Mouse (Mus musculus) stomach, postnatal 0 days (tissue): ENCODE results near the gene Ntf3. TPM values are rescaled to one million over a fixed set of nuclear protein-coding genes. Genes with fewer than 3 reads are reported as not detected.

ENCODE experiments used
- ATAC-seq: fragments of 200-750 bp; cut with Nextera tagmentation; 2 replicates; pipeline ENCODE4 v1.8.0; 2017; ENCODE audit not compliant: low FRiP score, low TSS enrichment
- DNase-seq: peaks from one replicate; pipeline ENCODE4 v3.0.0-alpha.2; 2016; ENCODE audit warnings: low spot score
- H3K27ac ChIP-seq: fragments of 300-500 bp; sonication (generic); replicated peaks from 2 replicates; pipeline ENCODE4 v1.5.1; 2014; ENCODE audit warnings: mild to moderate bottlenecking, control low read depth
- H3K27me3 ChIP-seq: fragments of 300-500 bp; sonication (generic); 2 replicates; pipeline ENCODE4 v1.6.1; 2014; ENCODE audit warnings: low read length; ENCODE audit not compliant: control insufficient read depth, insufficient read depth
- H3K36me3 ChIP-seq: fragments of 300-500 bp; sonication (generic); 2 replicates; pipeline ENCODE4 v1.6.1; 2014; ENCODE audit warnings: low read length, mixed read lengths; ENCODE audit not compliant: control insufficient read depth, insufficient read depth
- H3K4me1 ChIP-seq: fragments of 300-500 bp; sonication (generic); replicated peaks from 2 replicates; pipeline ENCODE4 v1.6.1; 2014; ENCODE audit warnings: antibody characterized with exemption; ENCODE audit not compliant: control insufficient read depth, insufficient read depth
- H3K4me2 ChIP-seq: fragments of 300-500 bp; sonication (generic); replicated peaks from 2 replicates; pipeline ENCODE4 v1.6.1; 2014; ENCODE audit warnings: low read depth, mild to moderate bottlenecking, control low read depth, moderate library complexity
- H3K4me3 ChIP-seq: fragments of 300-500 bp; sonication (generic); 2 replicates; pipeline ENCODE4 v1.5.1; 2014; ENCODE audit warnings: low read depth, low read length, control low read depth
- H3K9ac ChIP-seq: fragments of 300-500 bp; sonication (generic); 2 replicates; pipeline ENCODE4 v1.6.1; 2014; ENCODE audit warnings: mild to moderate bottlenecking, low read length, control low read depth, mixed read lengths
- H3K9me3 ChIP-seq: fragments of 300-500 bp; sonication (generic); 2 replicates; pipeline ENCODE4 v1.6.1; 2016; ENCODE audit warnings: low read length; ENCODE audit not compliant: control insufficient read depth
- CTCF ChIP-seq: IDR thresholded peaks from 2 replicates; pipeline ENCODE4 v1.5.1; 2016; ENCODE audit warnings: antibody characterized with exemption, low read depth, mild to moderate bottlenecking, moderate library complexity
- EP300 ChIP-seq: optimal IDR thresholded peaks from 2 replicates; pipeline ENCODE3; 2016; ENCODE audit warnings: antibody characterized with exemption
- WGBS: fragments of 180-500 bp; shearing (Covaris S2); extraction: QIAGEN DNeasy Blood & Tissue Kit; methylation state at CpG from one replicate; pipeline ENCODE4 v1.1.7; 2014; 5-methylcytosine and 5-hydroxymethylcytosine counted together
- polyA plus RNA-seq: library from polyadenylated mRNA; unstranded; fragments of >200 nt; fragmentation: Nextera tagmentation; extraction: Ambion mirVana; gene quantifications from 2 replicates; pipeline ENCODE4 v1.2.1, GENCODE M21; 2015

Gene Ntf3
- polyA plus RNA-seq, 1 experiment from 2014 or later, result 8.9 TPM

GRCm38 (mm10) chr6:126162351-126162758 lies 4.4 kb downstream of the Ntf3 start:
- peak overlapping the region; percentile 66 for H3K4me2 ChIP-seq
- WGBS, result 5% methylated on average over 9 of the region's 10 CpGs
- no peaks in the 10 kb centered on the region for H3K27me3 ChIP-seq
- peak overlapping the region; percentile 46 for H3K4me3 ChIP-seq
- DNase-seq (no peak), ATAC-seq (peak; percentile 38; the same call in 1 of the 2 replicates)
- peak overlapping the region; percentile 39; the same call in 1 of the 2 replicates for H3K9ac ChIP-seq
- peak overlapping the region; percentile 74; the same call in 1 of the 2 replicates for H3K27ac ChIP-seq
- H3K9me3 ChIP-seq, result no peaks in the 10 kb centered on the region
- H3K36me3 ChIP-seq, result no peaks in the 10 kb centered on the region
- no peak for TF ChIP-seq CTCF
- no peak for TF ChIP-seq EP300
- H3K4me1 ChIP-seq, result no peaks in the 10 kb centered on the region

GRCm38 (mm10) chr6:126161571-126162340 lies 5.0 kb downstream of the Ntf3 start:
- Histone ChIP-seq H3K36me3 (no peaks in the 10 kb centered on the region), H3K9ac (no peak overlapping the region), H3K27me3 (no peaks in the 10 kb centered on the region), H3K27ac (0 out of 2 replicates have a peak overlapping the region, but pooled peaks have one; percentile 24), H3K4me1 (no peaks in the 10 kb centered on the region), H3K4me2 (peak overlapping the region; percentile 66), H3K4me3 (peak overlapping the region; percentile 46; the same call in 1 of the 2 replicates), H3K9me3 (no peaks in the 10 kb centered on the region)
- WGBS, result 43% methylated on average over 8 of the region's 8 CpGs
- ATAC-seq, result no peak
- no peak for DNase-seq
- TF ChIP-seq EP300 (no peak), CTCF (peak; percentile 51)

GRCm38 (mm10) chr6:126160067-126160411 lies 6.7 kb downstream of the Ntf3 start:
- ATAC-seq (no peak), DNase-seq (no peak)
- H3K4me2 ChIP-seq, result no peak overlapping the region
- H3K4me3 ChIP-seq, result no peak overlapping the region
- TF ChIP-seq EP300 (no peak), CTCF (no peak)
- H3K9ac ChIP-seq, result no peak overlapping the region
- H3K36me3 ChIP-seq, result no peaks in the 10 kb centered on the region
- no peaks in the 10 kb centered on the region for H3K27me3 ChIP-seq
- WGBS, result 50% methylated on average over 5 of the region's 5 CpGs
- H3K27ac ChIP-seq, result no peak overlapping the region
- no peaks in the 10 kb centered on the region for H3K4me1 ChIP-seq
- no peaks in the 10 kb centered on the region for H3K9me3 ChIP-seq

- no peaks in the 10 kb centered on the region for H3K9me3 ChIP-seq
- 84% methylated on average over 13 of the region's 13 CpGs for WGBS
Measured at GRCm38 (mm10) chr6:126159279-126160066, 7.2 kb downstream of the Ntf3 start.

GRCm38 (mm10) chr6:126155928-126156327 lies 10.8 kb downstream of the Ntf3 start:
- no peaks in the 10 kb centered on the region for H3K27me3 ChIP-seq
- no peak overlapping the region for H3K27ac ChIP-seq
- ATAC-seq, result no peak
- H3K36me3 ChIP-seq, result no peaks in the 10 kb centered on the region
- H3K4me1 ChIP-seq, result no peaks in the 10 kb centered on the region
- WGBS, result 89% methylated on average over 2 of the region's 2 CpGs
- no peak overlapping the region for H3K9ac ChIP-seq
- H3K4me3 ChIP-seq, result no peak overlapping the region
- no peak overlapping the region for H3K4me2 ChIP-seq
- no peaks in the 10 kb centered on the region for H3K9me3 ChIP-seq
- DNase-seq, result no peak
- TF ChIP-seq EP300 (no peak), CTCF (no peak)

More at GRCm38 (mm10) chr6:126159279-126160066, 7.2 kb downstream of the Ntf3 start:
- Histone ChIP-seq H3K9ac (no peak overlapping the region), H3K4me1 (no peaks in the 10 kb centered on the region), H3K4me3 (no peak overlapping the region), H3K27ac (no peak overlapping the region), H3K36me3 (no peaks in the 10 kb centered on the region), H3K4me2 (no peak overlapping the region), H3K27me3 (no peaks in the 10 kb centered on the region)
- DNase-seq (no peak), ATAC-seq (no peak)
- TF ChIP-seq EP300 (no peak), CTCF (no peak)
